Mouse (Mus musculus) neural tube, embryonic 15.5 days (tissue): ENCODE data around the gene Jak3. TPM values are rescaled to one million over a fixed set of nuclear protein-coding genes. Genes with fewer than 3 reads are reported as not detected.
A peak's percentile ranks its signal among the peaks of the same experiment; 100 is the strongest.
"Not testable (repeated sequence)": the region's sequence is repeated elsewhere in the genome, so short reads cannot be mapped to it uniquely, and the experiment has no call there.

Experiments used
- ATAC-seq: fragments of 200-750 bp; cut with Nextera tagmentation; 2 replicates; pipeline ENCODE4 v1.8.0; 2017; ENCODE audit warnings: mild to moderate bottlenecking, moderate TSS enrichment, moderate library complexity; ENCODE audit not compliant: low FRiP score
- H3K27ac ChIP-seq: fragments of 300-500 bp; sonication (generic); replicated peaks from 2 replicates; pipeline ENCODE4 v1.5.1; 2015; ENCODE audit warnings: mild to moderate bottlenecking, inconsistent platforms
- H3K27me3 ChIP-seq: fragments of 300-500 bp; sonication (generic); replicated peaks from 2 replicates; pipeline ENCODE4 v1.6.1; 2015; ENCODE audit warnings: inconsistent platforms
- H3K36me3 ChIP-seq: fragments of 300-500 bp; sonication (generic); 2 replicates; pipeline ENCODE4 v1.6.1; 2015; ENCODE audit warnings: inconsistent platforms
- H3K4me1 ChIP-seq: fragments of 300-500 bp; sonication (generic); 2 replicates; pipeline ENCODE4 v1.6.1; 2015; ENCODE audit warnings: inconsistent platforms
- H3K4me2 ChIP-seq: fragments of 300-500 bp; sonication (generic); 2 replicates; pipeline ENCODE4 v1.6.1; 2015; ENCODE audit warnings: inconsistent platforms, mild to moderate bottlenecking, moderate library complexity
- H3K4me3 ChIP-seq: fragments of 300-500 bp; sonication (generic); replicated peaks from 2 replicates; pipeline ENCODE4 v1.5.1; 2015; ENCODE audit warnings: mild to moderate bottlenecking, inconsistent platforms
- H3K9ac ChIP-seq: fragments of 300-500 bp; sonication (generic); replicated peaks from 2 replicates; pipeline ENCODE4 v1.6.1; 2015; ENCODE audit warnings: mild to moderate bottlenecking, inconsistent platforms
- H3K9me3 ChIP-seq: fragments of 300-500 bp; sonication (generic); replicated peaks from 2 replicates; pipeline ENCODE4 v1.6.1; 2016; ENCODE audit warnings: inconsistent platforms
- WGBS: fragments of 180-500 bp; shearing (Covaris S2); methylation state at CpG from one replicate; pipeline ENCODE4 v1.1.7; 2015; ENCODE audit warnings: mixed read lengths; 5-methylcytosine and 5-hydroxymethylcytosine counted together
- polyA plus RNA-seq: library from polyadenylated mRNA; unstranded; fragments of >200 nt; fragmentation: Nextera tagmentation; extraction: Ambion mirVana; gene quantifications from 2 replicates; pipeline ENCODE4 v1.2.1, GENCODE M21; 2015

Jak3 gene
- polyA plus RNA-seq, 1 experiment from 2014 or later: 7.4 TPM

DNA sequence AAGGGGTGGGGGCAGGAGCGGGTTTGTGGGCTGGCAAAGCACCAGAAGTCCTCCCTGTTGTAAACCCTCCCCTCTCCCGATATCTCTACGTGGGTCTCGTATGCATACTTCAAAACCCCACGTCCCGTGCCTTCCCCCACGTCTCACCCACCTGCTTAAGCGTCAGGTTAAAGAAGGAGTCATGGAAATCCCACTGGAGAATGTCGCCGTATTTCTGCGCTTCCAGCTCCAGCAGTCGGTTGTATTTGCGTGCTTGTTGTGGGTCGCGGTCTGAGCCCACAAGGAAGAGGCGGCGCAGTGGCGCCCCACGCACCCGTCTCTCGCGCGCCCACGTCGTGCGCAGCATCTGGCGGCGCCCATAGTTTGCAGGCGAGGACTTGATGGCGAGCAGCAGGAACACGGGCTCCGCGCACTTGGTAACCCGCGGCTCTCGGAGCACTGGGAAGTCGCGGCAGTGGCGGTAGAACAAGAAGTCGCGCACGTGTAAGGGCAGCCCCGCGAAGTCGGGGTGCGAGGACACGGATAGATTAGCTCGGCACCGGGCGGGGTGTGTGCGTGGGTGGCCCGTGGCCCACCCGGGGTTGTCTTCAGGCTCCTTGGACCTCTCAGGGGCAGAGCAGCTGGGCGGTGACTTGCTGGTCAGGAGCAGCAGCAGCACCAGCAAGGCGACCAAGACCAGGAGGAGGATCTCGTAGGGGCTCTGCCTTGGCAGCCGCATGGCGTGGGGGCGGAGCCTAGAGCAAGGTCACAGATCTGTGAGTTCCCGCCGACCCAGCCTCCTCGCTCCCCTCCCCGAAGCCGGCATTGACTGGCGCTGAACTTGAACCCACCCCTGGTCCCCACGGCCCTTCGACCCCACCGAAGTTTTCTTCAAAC, 17.3 kb downstream of the Jak3 start:
- no peak; the same call in 1 of the 2 replicates for ATAC-seq
- 9% methylated on average over 68 of the region's 68 CpGs for WGBS
- no peak overlapping the region for H3K9ac ChIP-seq
- H3K27me3 ChIP-seq: peaks cover 88% of the 10 kb centered on the region
- no peaks in the 10 kb centered on the region for H3K36me3 ChIP-seq
- H3K27ac ChIP-seq: no peak overlapping the region
- H3K9me3 ChIP-seq: no peaks in the 10 kb centered on the region
- peak overlapping the region; percentile 52 for H3K4me2 ChIP-seq
- peaks cover 20% of the 10 kb centered on the region for H3K4me1 ChIP-seq
- peak overlapping the region; percentile 29 for H3K4me3 ChIP-seq

DNA sequence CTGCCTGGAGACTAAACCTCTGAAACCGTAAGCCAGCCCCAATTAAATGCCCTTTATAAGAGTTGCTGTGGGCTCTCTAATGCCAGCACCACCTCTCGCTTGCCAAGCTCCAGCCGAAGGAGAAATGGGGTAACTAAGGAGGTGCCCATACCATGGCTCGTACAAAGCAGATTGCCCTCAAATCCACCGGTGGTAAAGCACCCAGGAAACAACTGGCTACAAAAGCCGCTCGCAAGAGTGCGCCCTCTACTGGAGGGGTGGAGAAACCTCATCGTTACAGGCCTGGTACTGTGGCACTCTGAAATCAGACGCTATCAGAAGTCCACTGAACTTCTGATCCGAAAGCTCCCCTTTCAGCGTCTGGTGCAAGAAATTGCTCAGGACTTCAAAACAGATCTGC, 19.4 kb downstream of the Jak3 start:
- H3K4me3 ChIP-seq, ATAC-seq, H3K27ac ChIP-seq, H3K9ac ChIP-seq, H3K4me2 ChIP-seq, H3K9me3 ChIP-seq, H3K36me3 ChIP-seq: not testable (repeated sequence)
- Histone ChIP-seq H3K27me3 (peaks cover 84% of the 10 kb centered on the region), H3K4me1 (peaks cover 16% of the 10 kb centered on the region)
- WGBS: 68% methylated on average over 12 of the region's 12 CpGs

DNA sequence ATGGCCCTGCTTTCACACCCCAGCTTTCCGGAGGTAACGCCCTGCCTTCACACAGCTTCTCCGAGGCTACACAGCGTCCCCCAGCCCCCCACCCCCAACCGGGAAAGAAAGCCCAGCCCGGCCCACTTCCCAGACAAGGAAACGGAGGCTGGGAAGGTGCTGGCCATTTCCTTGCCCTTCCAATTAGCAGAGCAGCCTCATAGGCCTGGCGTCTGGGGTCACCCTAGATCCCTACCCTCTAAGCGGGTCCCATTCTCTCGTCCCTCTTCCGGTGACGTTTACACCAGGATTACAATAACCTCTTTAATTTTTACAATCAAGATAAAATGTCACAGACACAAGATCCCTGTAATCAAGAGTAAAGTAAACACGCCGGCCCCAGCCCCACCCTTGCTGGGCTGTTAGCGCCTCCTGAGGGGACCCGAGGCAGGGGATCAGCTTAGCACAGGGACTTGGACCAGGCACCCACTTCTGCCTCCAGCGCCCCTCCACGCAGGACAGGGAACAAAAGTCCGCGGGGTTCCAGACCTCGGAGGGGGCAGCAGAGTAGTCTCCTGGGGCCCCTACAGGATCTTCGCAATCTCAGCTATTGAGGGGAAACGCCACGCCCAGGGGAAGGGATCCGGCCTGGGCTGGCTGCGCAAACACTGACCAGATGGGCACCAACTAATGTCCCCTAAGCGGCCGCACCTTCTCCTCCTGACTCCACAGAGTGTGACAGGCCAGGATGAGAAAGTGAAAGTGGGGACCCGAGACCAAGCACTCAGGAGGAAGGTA, 24.6 kb downstream of the Jak3 start:
- Histone ChIP-seq H3K4me1 (peaks cover 7% of the 10 kb centered on the region; the same call in 1 of the 2 replicates), H3K4me2 (peak overlapping the region; percentile 31), H3K36me3 (no peaks in the 10 kb centered on the region), H3K27ac (no peak overlapping the region), H3K9me3 (no peaks in the 10 kb centered on the region), H3K9ac (no peak overlapping the region), H3K4me3 (peak overlapping the region; percentile 15; the same call in 1 of the 2 replicates), H3K27me3 (peaks cover 78% of the 10 kb centered on the region)
- 0 out of 2 replicates have a peak, but pooled peaks have one; percentile 13 for ATAC-seq
- WGBS: 8% methylated on average over 29 of the region's 29 CpGs

DNA sequence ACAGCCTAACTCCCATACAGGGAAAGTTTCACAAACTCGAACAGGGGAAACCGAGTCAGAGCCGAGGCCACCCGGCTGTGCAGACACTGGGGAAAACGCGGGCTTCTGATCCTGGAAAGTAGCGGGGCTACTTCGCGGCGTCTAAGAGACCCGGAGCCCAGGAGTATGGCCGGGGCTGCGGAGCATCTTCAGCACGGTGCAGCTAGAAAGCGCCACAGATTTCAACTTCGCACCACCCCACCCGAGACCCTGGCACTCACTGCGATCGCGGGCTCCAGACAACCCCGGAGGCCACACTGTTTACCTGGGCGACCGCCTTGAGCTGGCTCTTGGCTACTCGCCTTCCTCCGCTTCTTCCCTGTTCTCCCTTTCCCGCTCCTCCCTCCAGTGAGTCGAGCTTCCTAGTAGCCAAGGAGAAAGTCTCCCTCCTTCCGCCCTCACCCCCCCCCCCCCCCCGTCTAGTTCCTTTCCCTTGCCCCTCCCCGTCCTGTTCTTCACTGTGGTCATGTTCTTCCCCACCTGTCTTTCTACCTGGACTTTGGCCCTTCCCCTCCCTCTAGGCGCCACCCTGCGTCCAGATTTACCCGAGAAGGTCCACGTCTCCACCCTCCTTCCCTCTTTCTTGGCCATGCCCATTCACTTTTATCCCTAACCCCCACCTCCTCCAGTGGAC, 25.5 kb downstream of the Jak3 start, which contains the start of gene B3gnt3:
Gene B3gnt3 (minus strand): TSS at position 376 of the 673 bp plus-strand sequence.
- Histone ChIP-seq H3K4me3 (peak within 1 kb of the TSS; percentile 15), H3K9ac (no peak within 1 kb of the TSS), H3K9me3 (no peaks in the 10 kb centered on the region), H3K4me2 (peak within 1 kb of the TSS; percentile 31), H3K36me3 (no peaks in the 10 kb centered on the region), H3K27me3 (peaks cover 72% of the 10 kb centered on the region), H3K27ac (no peak within 1 kb of the TSS), H3K4me1 (peaks cover 7% of the 10 kb centered on the region; the same call in 1 of the 2 replicates)
- no peak for ATAC-seq
- 22% methylated on average over 32 of the region's 34 CpGs for WGBS

DNA sequence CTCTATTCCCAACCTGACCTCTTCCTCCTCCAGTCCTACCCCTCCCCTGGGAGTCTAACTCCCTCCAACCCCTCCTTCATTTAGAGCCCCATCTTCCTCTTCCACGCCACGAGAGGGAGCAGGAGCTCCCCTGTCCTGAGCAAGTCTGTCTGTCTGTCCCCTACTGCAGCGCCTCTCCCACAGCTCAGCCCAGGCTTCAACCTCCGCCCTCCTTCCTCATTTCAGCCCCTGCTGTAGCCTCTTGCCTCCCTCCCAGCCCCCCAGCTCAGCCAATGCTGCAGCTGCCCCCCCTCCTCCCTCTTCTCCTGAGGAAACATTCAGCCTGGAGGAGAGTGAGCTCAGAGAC, 26.0 kb downstream of the Jak3 start:
- H3K4me3 ChIP-seq: no peak overlapping the region
- no peak overlapping the region for H3K9ac ChIP-seq
- no peak for ATAC-seq
- peaks cover 67% of the 10 kb centered on the region for H3K27me3 ChIP-seq
- no peaks in the 10 kb centered on the region for H3K36me3 ChIP-seq
- H3K27ac ChIP-seq: no peak overlapping the region
- peaks cover 7% of the 10 kb centered on the region; the same call in 1 of the 2 replicates for H3K4me1 ChIP-seq
- no peak overlapping the region for H3K4me2 ChIP-seq
- WGBS: 35% methylated on average over 4 of the region's 4 CpGs
- H3K9me3 ChIP-seq: no peaks in the 10 kb centered on the region

DNA sequence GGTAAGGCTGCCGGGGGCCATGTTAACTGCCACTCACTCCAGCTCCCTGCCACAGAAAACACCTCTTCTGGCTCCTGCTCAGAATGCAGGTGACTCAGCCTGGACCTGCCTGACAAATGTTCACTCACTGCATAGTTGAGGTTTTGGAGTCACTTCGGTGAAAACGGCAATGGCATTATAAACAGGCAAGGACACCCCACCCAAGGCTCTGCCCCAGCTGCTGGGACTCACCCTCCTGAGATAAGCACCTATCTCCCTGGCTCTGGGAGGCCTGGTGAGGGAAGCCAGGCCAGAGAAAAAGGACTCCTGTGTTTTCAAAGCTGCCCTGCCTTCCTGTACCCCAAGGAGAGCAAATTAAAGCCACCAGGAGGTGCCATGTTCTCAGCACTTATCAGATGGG, 26.8 kb downstream of the Jak3 start:
- peaks cover 7% of the 10 kb centered on the region; the same call in 1 of the 2 replicates for H3K4me1 ChIP-seq
- no peak overlapping the region for H3K27ac ChIP-seq
- H3K9ac ChIP-seq: no peak overlapping the region
- no peaks in the 10 kb centered on the region for H3K36me3 ChIP-seq
- no peak overlapping the region for H3K4me2 ChIP-seq
- peaks cover 72% of the 10 kb centered on the region for H3K27me3 ChIP-seq
- no peak overlapping the region for H3K4me3 ChIP-seq
- no peak for ATAC-seq
- H3K9me3 ChIP-seq: no peaks in the 10 kb centered on the region
- 90% methylated on average over 3 of the region's 3 CpGs for WGBS

DNA sequence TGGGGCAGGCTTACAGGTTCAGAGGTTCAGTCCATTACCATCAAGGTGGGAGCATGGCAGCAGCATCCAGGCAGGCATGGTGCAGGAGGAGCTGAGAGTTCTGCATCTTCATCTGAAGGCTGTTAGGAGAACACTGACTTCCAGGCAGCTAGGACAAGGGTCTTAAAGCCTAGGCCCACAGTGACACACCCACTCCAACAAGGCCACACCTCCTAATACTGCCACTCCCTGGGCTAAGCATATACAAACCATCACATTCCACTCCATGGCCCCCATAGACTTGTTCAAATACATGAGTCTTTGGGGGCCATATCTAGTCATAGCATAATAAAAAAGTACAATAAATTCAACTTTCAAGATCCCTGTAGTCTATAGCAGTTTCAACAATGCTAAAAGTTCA, 27.3 kb downstream of the Jak3 start:
- H3K9me3 ChIP-seq, H3K4me3 ChIP-seq, H3K4me2 ChIP-seq, H3K36me3 ChIP-seq, ATAC-seq, H3K9ac ChIP-seq, H3K27ac ChIP-seq, H3K4me1 ChIP-seq: not testable (repeated sequence)
- H3K27me3 ChIP-seq: peaks cover 72% of the 10 kb centered on the region

DNA sequence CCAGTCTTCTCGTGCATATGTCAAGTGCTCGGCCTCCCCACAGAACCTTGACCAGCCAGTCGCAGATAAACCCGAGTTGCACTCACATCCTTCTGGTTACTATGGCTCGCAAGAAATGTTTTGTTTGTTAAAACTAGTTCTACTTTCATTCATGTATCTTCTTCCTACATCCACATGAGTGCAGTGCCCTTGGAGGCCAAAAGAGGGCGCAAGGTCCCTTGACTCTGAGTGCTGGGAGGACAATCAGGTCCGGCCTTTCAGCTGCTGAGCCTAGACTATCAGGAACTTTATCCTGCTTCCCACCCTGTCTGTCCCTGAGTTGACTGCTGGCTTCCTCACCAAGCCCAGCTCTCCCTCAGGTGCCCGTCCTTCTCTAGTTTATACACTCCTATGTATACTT, 31.8 kb downstream of the Jak3 start:
- no peak overlapping the region for H3K4me3 ChIP-seq
- H3K36me3 ChIP-seq: peaks cover 20% of the 10 kb centered on the region
- no peak overlapping the region for H3K27ac ChIP-seq
- no peak overlapping the region for H3K9ac ChIP-seq
- H3K4me2 ChIP-seq: no peak overlapping the region
- WGBS: 38% methylated on average over 8 of the region's 8 CpGs
- H3K9me3 ChIP-seq: no peaks in the 10 kb centered on the region
- ATAC-seq: no peak
- H3K27me3 ChIP-seq: peaks cover 43% of the 10 kb centered on the region
- H3K4me1 ChIP-seq: peaks cover 9% of the 10 kb centered on the region

DNA sequence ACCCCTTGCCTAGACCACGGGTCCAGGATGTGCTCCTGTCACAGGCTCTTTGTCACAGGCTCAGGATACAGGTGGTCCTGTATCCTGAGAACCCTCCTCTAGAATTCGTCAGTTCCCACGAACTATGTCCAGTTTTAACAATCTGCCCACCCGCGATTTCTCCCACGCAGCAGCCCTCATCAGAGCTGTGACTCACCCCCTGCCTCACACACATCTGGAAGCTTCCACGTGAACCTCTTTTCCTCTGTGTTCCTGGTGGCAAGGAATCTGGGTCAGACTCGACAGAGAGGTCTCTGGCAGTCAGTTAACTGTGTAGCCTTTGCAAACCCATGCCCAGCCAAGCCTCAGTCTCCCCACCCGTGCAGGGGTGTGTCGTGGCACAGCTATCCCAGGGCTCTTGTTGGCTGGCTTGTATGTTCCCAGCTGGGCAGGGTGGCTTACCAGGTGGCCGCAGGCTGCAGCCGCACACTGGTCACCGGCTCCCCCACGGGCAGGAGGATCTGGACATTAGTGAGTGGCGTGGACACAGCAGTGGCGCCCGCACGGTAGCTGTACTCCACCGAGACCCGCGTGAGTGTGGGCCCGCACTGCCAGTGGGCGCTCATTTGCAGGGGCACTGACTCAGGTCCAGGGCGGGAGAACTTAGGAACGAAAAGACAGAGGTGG, 33.2 kb downstream of the Jak3 start:
- 40% methylated on average over 25 of the region's 25 CpGs for WGBS
- peak; percentile 27; the same call in 1 of the 2 replicates for ATAC-seq
- H3K9ac ChIP-seq: no peak overlapping the region; the same call in 1 of the 2 replicates
- H3K36me3 ChIP-seq: peaks cover 27% of the 10 kb centered on the region
- H3K27ac ChIP-seq: no peak overlapping the region
- H3K9me3 ChIP-seq: no peaks in the 10 kb centered on the region
- H3K4me1 ChIP-seq: peaks cover 9% of the 10 kb centered on the region
- H3K4me3 ChIP-seq: no peak overlapping the region
- peaks cover 33% of the 10 kb centered on the region for H3K27me3 ChIP-seq
- peak overlapping the region; percentile 48; the same call in 1 of the 2 replicates for H3K4me2 ChIP-seq

DNA sequence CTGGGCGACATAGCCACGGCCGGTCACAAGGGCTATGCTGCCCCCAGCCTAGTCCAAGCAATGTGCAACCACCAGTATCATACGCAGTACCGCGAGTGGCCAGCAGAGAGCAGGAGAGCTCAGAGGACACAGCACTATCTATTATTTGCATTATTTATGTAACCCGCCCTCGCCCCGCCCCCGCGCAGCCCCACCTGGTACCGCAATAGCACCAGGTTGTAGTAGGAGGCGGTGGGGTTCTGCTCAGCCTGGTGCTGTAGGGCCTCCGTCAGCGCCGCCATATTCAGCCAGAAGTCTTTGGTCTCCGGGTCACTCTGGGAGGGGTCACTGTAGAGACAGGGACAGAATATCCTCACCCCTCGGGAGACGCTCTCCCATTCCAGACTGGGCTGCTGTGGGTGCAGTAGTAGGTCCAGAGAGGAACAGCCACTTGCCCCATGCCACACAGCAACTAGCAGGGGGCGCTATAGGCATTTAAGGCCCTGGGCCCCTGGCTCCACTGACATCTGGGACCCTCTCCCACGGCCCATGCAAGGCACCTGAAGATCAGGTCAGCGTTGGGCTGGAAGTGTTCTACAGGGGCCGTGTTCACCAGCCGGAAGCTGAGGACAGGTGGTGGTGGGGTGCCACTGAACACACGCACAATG, 33.8 kb downstream of the Jak3 start:
- Histone ChIP-seq H3K9ac (no peak overlapping the region; the same call in 1 of the 2 replicates), H3K27ac (no peak overlapping the region), H3K4me1 (peaks cover 9% of the 10 kb centered on the region), H3K4me3 (0 out of 2 replicates have a peak overlapping the region, but pooled peaks have one; percentile 8), H3K27me3 (peaks cover 27% of the 10 kb centered on the region), H3K9me3 (no peaks in the 10 kb centered on the region), H3K36me3 (peaks cover 34% of the 10 kb centered on the region), H3K4me2 (peak overlapping the region; percentile 48)
- ATAC-seq: peak; percentile 62
- 18% methylated on average over 25 of the region's 25 CpGs for WGBS
